Mouse (Mus musculus) neural tube, embryonic 11.5 days (tissue): ENCODE results near the gene Gm9964. TPM values are rescaled to one million over a fixed set of nuclear protein-coding genes. Genes with fewer than 3 reads are reported as not detected.
"Not testable (repeated sequence)": the region's sequence is repeated elsewhere in the genome, so short reads cannot be mapped to it uniquely, and the experiment has no call there.

Source experiments
- ATAC-seq: fragments of 200-750 bp; cut with Nextera tagmentation; 2 replicates; pipeline ENCODE4 v1.8.0; 2017; ENCODE audit warnings: moderate number of reproducible peaks, mild to moderate bottlenecking, moderate TSS enrichment, moderate library complexity; ENCODE audit not compliant: insufficient read depth, low FRiP score, low TSS enrichment
- DNase-seq: peaks from one replicate; pipeline ENCODE4 v3.0.0-alpha.2; 2015; ENCODE audit warnings: low spot score
- H3K27ac ChIP-seq: fragments of 300-500 bp; sonication (generic); 2 replicates; pipeline ENCODE4 v1.5.1; 2014; ENCODE audit warnings: low read depth, mild to moderate bottlenecking, low read length
- H3K27me3 ChIP-seq: fragments of 300-500 bp; sonication (generic); 2 replicates; pipeline ENCODE4 v1.6.1; 2014; ENCODE audit warnings: mild to moderate bottlenecking, low read length, mixed read lengths; ENCODE audit not compliant: control insufficient read depth, insufficient read depth
- H3K36me3 ChIP-seq: fragments of 300-500 bp; sonication (generic); 2 replicates; pipeline ENCODE4 v1.6.1; 2014; ENCODE audit warnings: mild to moderate bottlenecking, low read length, moderate library complexity, mixed read lengths; ENCODE audit not compliant: control insufficient read depth, insufficient read depth
- H3K4me1 ChIP-seq: fragments of 300-500 bp; sonication (generic); 2 replicates; pipeline ENCODE4 v1.6.1; 2014; ENCODE audit warnings: low read length, mixed read lengths; ENCODE audit not compliant: control insufficient read depth, insufficient read depth
- H3K4me2 ChIP-seq: fragments of 300-500 bp; sonication (generic); 2 replicates; pipeline ENCODE4 v1.6.1; 2014; ENCODE audit warnings: low read depth, mild to moderate bottlenecking, moderate library complexity
- H3K4me3 ChIP-seq: fragments of 300-500 bp; sonication (generic); 2 replicates; pipeline ENCODE4 v1.5.1; 2014; ENCODE audit warnings: low read depth, low read length
- H3K9ac ChIP-seq: fragments of 300-500 bp; sonication (generic); 2 replicates; pipeline ENCODE4 v1.6.1; 2014; ENCODE audit warnings: mild to moderate bottlenecking, low read length
- H3K9me3 ChIP-seq: fragments of 300-500 bp; sonication (generic); 2 replicates; pipeline ENCODE4 v1.6.1; 2016; ENCODE audit warnings: low read length; ENCODE audit not compliant: control insufficient read depth
- WGBS: fragments of 180-500 bp; shearing (Covaris S2); extraction: QIAGEN DNeasy Blood & Tissue Kit; methylation state at CpG from one replicate; pipeline ENCODE4 v1.1.7; 2014; 5-methylcytosine and 5-hydroxymethylcytosine counted together
- polyA plus RNA-seq: library from polyadenylated mRNA; unstranded; fragments of >200 nt; fragmentation: Nextera tagmentation; extraction: Ambion mirVana; gene quantifications from 2 replicates; pipeline ENCODE4 v1.2.1, GENCODE M21; 2014

The Gm9964 gene
- polyA plus RNA-seq, 1 experiment from 2014 or later = not detected

DNA sequence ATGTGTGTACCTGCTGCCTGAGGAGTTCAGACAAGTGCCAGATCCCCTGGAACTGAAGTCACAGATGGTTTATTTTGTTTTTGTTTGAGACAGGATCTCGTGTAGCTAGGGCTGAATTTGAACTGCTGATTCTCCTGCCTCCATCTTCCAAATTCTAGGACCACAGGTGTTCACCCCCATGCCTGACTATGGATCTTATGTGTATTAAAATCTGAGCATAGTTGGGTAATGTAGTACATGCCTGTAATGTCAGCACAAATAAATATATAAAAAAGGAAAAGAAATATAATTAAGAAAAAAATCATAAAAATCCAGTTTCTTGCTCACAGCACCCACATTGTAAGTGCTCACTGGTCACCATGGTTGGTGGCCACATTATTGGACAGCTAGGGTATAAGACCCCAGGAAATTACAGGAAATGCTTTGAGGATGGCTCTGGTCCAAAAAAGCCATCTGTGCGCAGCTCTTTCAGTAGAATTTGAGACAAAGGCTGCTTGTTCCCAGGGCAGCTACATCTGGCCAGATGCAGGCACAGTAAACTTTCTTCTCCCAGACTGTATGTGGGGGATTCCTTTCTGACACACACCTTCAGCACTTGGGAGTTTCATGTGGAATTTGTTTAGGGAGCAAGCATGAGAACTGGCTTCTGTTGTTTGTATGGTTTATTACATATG lies 16.8 kb downstream of the Gm9964 start:
- no peak overlapping the region for H3K9ac ChIP-seq
- WGBS = 49% methylated on average over 2 of the region's 2 CpGs
- no peaks in the 10 kb centered on the region for H3K27me3 ChIP-seq
- H3K4me3 ChIP-seq = no peak overlapping the region
- no peak overlapping the region for H3K27ac ChIP-seq
- H3K4me1 ChIP-seq = no peaks in the 10 kb centered on the region
- no peak for ATAC-seq
- DNase-seq = no peak
- no peaks in the 10 kb centered on the region for H3K36me3 ChIP-seq
- H3K9me3 ChIP-seq = no peaks in the 10 kb centered on the region
- H3K4me2 ChIP-seq = no peak overlapping the region

DNA sequence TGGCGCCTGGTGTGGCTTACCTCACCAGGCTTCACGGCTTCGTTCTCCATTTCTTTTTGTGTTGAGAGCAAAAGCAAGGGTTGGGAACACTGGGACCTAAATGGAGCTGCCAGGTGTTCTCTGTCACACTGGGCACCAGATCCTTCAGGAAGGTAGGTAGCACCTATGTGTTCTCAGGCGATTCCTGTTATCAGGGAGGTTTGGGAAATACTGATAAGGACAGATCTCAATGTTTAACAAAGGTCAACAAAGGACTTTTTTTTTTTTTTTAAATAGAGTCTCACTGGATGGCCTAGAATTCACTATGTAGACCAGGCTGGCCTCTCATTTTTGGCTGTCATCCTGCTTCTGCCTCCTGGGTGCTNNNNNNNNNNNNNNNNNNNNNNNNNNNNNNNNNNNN lies 22.9 kb downstream of the Gm9964 start:
- 80% methylated on average over 4 of the region's 4 CpGs for WGBS
- no peak overlapping the region for H3K4me3 ChIP-seq
- H3K27me3 ChIP-seq = no peaks in the 10 kb centered on the region
- no peak overlapping the region for H3K4me2 ChIP-seq
- no peaks in the 10 kb centered on the region for H3K9me3 ChIP-seq
- H3K9ac ChIP-seq = no peak overlapping the region
- no peak for DNase-seq
- H3K36me3 ChIP-seq = no peaks in the 10 kb centered on the region
- H3K27ac ChIP-seq = no peak overlapping the region
- H3K4me1 ChIP-seq = no peaks in the 10 kb centered on the region
- no peak for ATAC-seq

DNA sequence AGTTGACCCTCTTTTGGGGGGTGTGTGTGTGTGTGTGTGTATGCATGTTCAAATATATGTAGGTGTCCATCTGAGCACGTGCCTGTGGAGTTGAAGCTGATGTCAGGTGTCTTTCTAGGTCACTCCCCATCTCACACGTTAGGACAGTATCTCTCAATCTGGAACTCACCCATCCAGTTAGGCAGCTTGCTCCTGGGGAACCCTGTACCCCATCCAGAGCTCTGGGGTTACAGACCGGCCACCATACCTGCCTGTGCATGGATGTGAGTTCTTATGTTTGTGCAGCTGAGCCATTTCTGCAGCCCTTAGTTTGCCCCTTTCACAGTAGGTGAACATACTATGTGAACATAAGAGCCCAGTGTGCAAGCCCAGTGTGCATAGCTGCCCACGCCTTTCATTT lies 23.7 kb downstream of the Gm9964 start:
- Histone ChIP-seq H3K9ac (no peak overlapping the region), H3K9me3 (no peaks in the 10 kb centered on the region), H3K27ac (no peak overlapping the region), H3K36me3 (no peaks in the 10 kb centered on the region), H3K4me2 (no peak overlapping the region), H3K4me3 (no peak overlapping the region), H3K27me3 (no peaks in the 10 kb centered on the region), H3K4me1 (no peaks in the 10 kb centered on the region)
- WGBS = 80% methylated on average over 4 of the region's 4 CpGs
- ATAC-seq (no peak), DNase-seq (no peak)

DNA sequence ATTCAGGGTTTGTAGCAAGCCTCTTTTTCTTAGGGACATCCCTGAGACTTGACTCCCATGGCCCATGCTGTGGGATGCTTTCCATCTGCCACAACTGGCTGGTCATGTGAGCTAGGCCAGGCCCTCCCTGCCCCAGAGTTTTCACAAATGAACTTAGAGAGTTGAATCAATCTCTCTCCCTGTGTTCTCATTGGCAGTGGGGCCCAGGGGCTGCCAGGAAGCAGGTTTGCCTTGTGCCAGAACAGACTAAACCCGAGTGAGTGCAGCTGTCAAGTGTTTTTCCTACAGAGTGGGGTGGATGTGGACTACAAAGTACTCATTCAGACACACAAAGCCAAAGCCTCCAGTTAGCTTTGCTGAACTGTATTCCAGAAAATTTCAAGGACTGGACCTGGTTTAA lies 29.5 kb downstream of the Gm9964 start:
- WGBS = 50% methylated on average over 1 of the region's 1 CpGs
- H3K27me3 ChIP-seq = no peaks in the 10 kb centered on the region
- no peaks in the 10 kb centered on the region for H3K4me1 ChIP-seq

GRCm38 (mm10) chr11:79264376-79264775 lies 32.3 kb downstream of the Gm9964 start:
- Histone ChIP-seq H3K4me3 (no peak overlapping the region), H3K4me2 (no peak overlapping the region), H3K9ac (no peak overlapping the region), H3K4me1 (no peaks in the 10 kb centered on the region), H3K27me3 (no peaks in the 10 kb centered on the region), H3K27ac (no peak overlapping the region), H3K9me3 (no peaks in the 10 kb centered on the region), H3K36me3 (no peaks in the 10 kb centered on the region)
- 60% methylated on average over 3 of the region's 3 CpGs for WGBS
- DNase-seq (no peak), ATAC-seq (no peak)

More for the DNA sequence above, 29.5 kb downstream of the Gm9964 start:
- Histone ChIP-seq H3K9me3 (no peaks in the 10 kb centered on the region), H3K4me2 (no peak overlapping the region), H3K9ac (no peak overlapping the region), H3K27ac (no peak overlapping the region), H3K4me3 (no peak overlapping the region), H3K36me3 (no peaks in the 10 kb centered on the region)
- ATAC-seq (no peak), DNase-seq (no peak)

GRCm38 (mm10) chr11:79260126-79260525 lies 36.6 kb downstream of the Gm9964 start:
- not testable (repeated sequence) for ATAC-seq, H3K9me3 ChIP-seq, DNase-seq, H3K4me3 ChIP-seq, H3K27me3 ChIP-seq, H3K27ac ChIP-seq, H3K4me1 ChIP-seq, H3K9ac ChIP-seq, H3K36me3 ChIP-seq, H3K4me2 ChIP-seq
- 91% methylated on average over 4 of the region's 4 CpGs for WGBS

DNA sequence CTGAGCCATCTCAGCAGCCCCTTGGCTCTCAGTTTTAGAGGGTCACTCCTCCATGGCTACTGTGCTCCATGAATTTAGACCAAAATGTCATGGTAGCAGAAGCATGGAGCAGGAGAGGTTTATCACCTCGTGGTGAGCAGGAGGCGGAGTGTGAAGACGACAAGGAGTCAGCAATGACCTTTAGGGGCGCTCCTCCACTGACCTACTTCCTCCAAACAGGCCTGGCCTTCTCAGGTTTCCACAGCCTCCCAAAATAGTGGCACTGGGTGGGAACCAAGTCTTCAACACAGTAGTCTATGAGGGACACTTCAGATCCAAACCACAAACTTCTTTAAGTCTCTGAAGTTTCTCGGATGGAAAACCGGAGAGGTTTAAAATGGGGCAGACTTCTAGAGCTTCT lies 38.0 kb downstream of the Gm9964 start:
- WGBS = 67% methylated on average over 6 of the region's 6 CpGs
- Histone ChIP-seq H3K4me2 (no peak overlapping the region), H3K9ac (no peak overlapping the region), H3K36me3 (no peaks in the 10 kb centered on the region), H3K27me3 (no peaks in the 10 kb centered on the region), H3K27ac (no peak overlapping the region), H3K4me3 (no peak overlapping the region), H3K4me1 (0 out of 2 replicates have a peak, but pooled peaks cover 3% of the 10 kb centered on the region), H3K9me3 (no peaks in the 10 kb centered on the region)
- ATAC-seq (no peak), DNase-seq (no peak)

GRCm38 (mm10) chr11:79254391-79255098 lies 42.2 kb downstream of the Gm9964 start, which contains the start of gene Wsb1:
TSS of gene Wsb1 (minus strand) at chr11:79254671.
- ATAC-seq (peak; percentile 96), DNase-seq (peak; percentile 95)
- Histone ChIP-seq H3K4me3 (peak within 1 kb of the TSS; percentile 97), H3K9ac (peak within 1 kb of the TSS; percentile 98), H3K4me1 (peaks cover 7% of the 10 kb centered on the region), H3K27ac (peak within 1 kb of the TSS; percentile 97), H3K9me3 (no peaks in the 10 kb centered on the region), H3K4me2 (peak within 1 kb of the TSS; percentile 90), H3K27me3 (no peaks in the 10 kb centered on the region), H3K36me3 (peaks cover 7% of the 10 kb centered on the region)
- WGBS = 2% methylated on average over 50 of the region's 50 CpGs
